Mouse (Mus musculus) layer of hippocampus, adult 18-20 months (tissue): ENCODE data around the gene Tmem236. TPM values are rescaled to one million over a fixed set of nuclear protein-coding genes. Genes with fewer than 3 reads are reported as not detected.

Experiments
- DNase-seq, 2 experiments: peaks; one replicate each; pipeline ENCODE4 v3.0.0; 2022; ENCODE audit warnings: low spot score in 2 of 2
- microRNA-seq, 2 experiments: library from miRNA; unstranded; fragments of <30 nt; microRNA quantifications; one replicate each; pipeline ENCODE4 v1.2.0; 2021
- total RNA-seq, 2 experiments: library from RNA; stranded (reverse); gene quantifications; 2 replicates each; pipeline ENCODE4 v1.2.3; 2021

Gene Tmem236
- total RNA-seq, 2 experiments from 2014 or later = not detected

GRCm38 (mm10) chr2:14249839-14250564, 75.7 kb downstream of the Tmem236 start:
- no peak for DNase-seq

DNA sequence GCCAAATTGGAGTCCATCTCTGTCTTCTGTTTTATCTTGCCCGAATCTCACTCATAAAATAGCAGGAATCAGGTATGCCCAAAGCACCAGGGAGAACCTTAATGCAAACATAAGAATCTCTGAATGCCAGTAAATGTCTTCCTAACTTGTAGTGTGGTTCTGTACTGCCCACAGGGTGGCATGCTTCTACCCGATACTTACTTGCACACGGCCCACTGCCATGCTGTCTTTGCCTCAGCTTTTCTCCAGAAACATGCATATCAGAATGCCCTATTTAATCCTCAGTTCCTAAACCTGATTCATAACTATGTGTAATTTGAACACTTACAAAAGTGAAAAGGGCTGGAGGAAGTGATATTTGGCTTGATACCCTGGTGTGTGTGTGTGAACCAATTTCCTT, 77.6 kb downstream of the Tmem236 start:
- no peak for DNase-seq

GRCm38 (mm10) chr2:14258345-14258850, 84.1 kb downstream of the Tmem236 start:
- no peak for DNase-seq

DNA sequence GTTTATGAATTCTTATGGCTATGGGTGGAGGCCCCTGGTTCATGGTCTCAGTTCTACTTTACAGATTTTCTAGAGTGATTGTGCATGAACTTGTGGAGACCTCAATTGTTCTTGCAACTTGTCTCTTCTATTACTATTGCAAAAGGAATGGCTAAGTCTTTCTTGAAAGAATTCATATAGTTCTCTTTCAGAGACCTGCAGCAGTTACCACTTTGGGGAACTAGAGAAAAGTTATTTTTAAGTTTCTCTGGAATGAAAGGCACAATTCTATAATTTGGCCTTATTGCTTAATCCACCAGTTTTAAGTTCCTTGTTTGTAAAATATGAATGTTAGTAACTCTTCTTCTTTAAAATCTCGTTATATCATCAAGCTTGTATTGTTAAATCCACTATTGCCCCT, 87.8 kb downstream of the Tmem236 start:
- DNase-seq = no peak

DNA sequence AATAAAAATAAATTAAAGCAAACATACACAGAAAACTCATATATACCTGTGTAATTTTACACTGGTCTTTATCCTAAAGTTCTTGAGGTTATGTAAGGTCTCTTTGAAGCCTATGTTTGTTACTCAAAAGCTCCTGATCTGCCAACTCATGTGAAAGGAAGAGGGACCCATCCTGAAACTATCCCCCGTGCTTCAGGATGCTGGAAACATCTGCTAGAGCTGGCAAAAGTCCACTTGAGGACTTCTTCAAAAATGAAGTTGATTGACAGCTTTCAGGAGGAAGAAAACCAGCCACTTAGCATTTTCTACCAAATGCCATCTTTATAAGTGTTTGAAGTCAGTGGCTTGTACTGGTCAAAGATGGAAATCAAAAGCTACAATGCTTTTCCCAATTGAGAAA, 94.8 kb downstream of the Tmem236 start:
- DNase-seq = no peak

Small RNA genes lying within 50 kb of the gene (microRNA-seq; reads per million reads assigned to microRNA genes)
- 1.5 to 1.8 reads per million in 2 experiments for gene Mir511

Other genes with a start within 250 kb of the Tmem236 start
- 10 to 100 TPM; 15.0 to 18.3 TPM for gene Hacd1, start 118.4 kb upstream of the Tmem236 start, total RNA-seq
- 10 to 100 TPM; 89.2 to 91.4 TPM for gene Stam, start 100.4 kb upstream of the Tmem236 start, total RNA-seq
- 1 to 10 TPM; 2.7 to 2.9 TPM for gene Mrc1, start 54.9 kb downstream of the Tmem236 start, total RNA-seq
- 10 to 100 TPM; 33.7 to 37.2 TPM for gene Slc39a12, start 213.8 kb downstream of the Tmem236 start, total RNA-seq